Mouse (Mus musculus) kidney, embryonic 15.5 days (tissue): ENCODE results near the gene Gm49322. TPM values are rescaled to one million over a fixed set of nuclear protein-coding genes. Genes with fewer than 3 reads are reported as not detected.
A peak's percentile ranks its signal among the peaks of the same experiment; 100 is the strongest.

ENCODE experiments used
- ATAC-seq: fragments of 200-750 bp; cut with Nextera tagmentation; replicated peaks from 2 replicates; pipeline ENCODE4 v1.8.0; 2017; ENCODE audit warnings: moderate TSS enrichment; ENCODE audit not compliant: low FRiP score
- H3K27ac ChIP-seq: fragments of 300-500 bp; sonication (generic); 2 replicates; pipeline ENCODE4 v1.5.1; 2015; ENCODE audit warnings: mild to moderate bottlenecking, inconsistent platforms
- H3K27me3 ChIP-seq: fragments of 300-500 bp; sonication (generic); 2 replicates; pipeline ENCODE4 v1.6.1; 2015; ENCODE audit warnings: inconsistent platforms
- H3K36me3 ChIP-seq: fragments of 300-500 bp; sonication (generic); 2 replicates; pipeline ENCODE4 v1.6.1; 2015; ENCODE audit warnings: inconsistent platforms
- H3K4me1 ChIP-seq: fragments of 300-500 bp; sonication (generic); 2 replicates; pipeline ENCODE4 v1.6.1; 2015; ENCODE audit warnings: inconsistent platforms
- H3K4me2 ChIP-seq: fragments of 300-500 bp; sonication (generic); 2 replicates; pipeline ENCODE4 v1.6.1; 2015; ENCODE audit warnings: moderate library complexity, mild to moderate bottlenecking, inconsistent platforms
- H3K4me3 ChIP-seq: fragments of 300-500 bp; sonication (generic); replicated peaks from 2 replicates; pipeline ENCODE4 v1.5.1; 2015; ENCODE audit warnings: mild to moderate bottlenecking, inconsistent platforms
- H3K9ac ChIP-seq: fragments of 300-500 bp; sonication (generic); 2 replicates; pipeline ENCODE4 v1.6.1; 2015; ENCODE audit warnings: mild to moderate bottlenecking, inconsistent platforms
- H3K9me3 ChIP-seq: fragments of 300-500 bp; sonication (generic); replicated peaks from 2 replicates; pipeline ENCODE4 v1.6.1; 2016; ENCODE audit warnings: inconsistent platforms
- WGBS: fragments of 180-500 bp; shearing (Covaris S2); methylation state at CpG from one replicate; pipeline ENCODE4 v1.1.7; 2015; ENCODE audit warnings: mixed read lengths; 5-methylcytosine and 5-hydroxymethylcytosine counted together
- polyA plus RNA-seq: library from polyadenylated mRNA; unstranded; fragments of >200 nt; fragmentation: Nextera tagmentation; extraction: Ambion mirVana; gene quantifications from 2 replicates; pipeline ENCODE4 v1.2.1, GENCODE M21; 2015

Gm49322 gene
- polyA plus RNA-seq, 1 experiment from 2014 or later = 5.3 TPM

DNA sequence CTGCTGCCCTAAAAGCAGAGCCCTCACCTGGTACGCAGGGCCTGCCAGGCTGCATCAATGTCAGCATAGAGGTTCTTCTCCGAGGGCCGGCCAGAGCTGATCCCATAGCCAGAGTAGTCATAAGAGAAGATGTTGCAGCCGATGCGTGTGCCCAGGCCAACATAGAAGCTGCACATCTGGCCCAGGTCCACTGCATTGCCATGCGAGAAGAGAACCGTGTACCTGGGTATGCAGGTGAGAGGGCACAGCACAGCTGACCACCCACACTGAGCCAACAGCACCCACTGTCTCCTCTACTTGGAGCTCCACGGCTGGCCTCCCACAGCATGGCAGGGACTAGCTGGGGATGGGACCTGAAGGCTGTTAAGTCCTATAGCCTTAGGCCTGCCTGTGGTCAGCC, 20.2 kb upstream of the Gm49322 start:
- 0 out of 2 replicates have a peak overlapping the region, but pooled peaks have one; percentile 15 for H3K9ac ChIP-seq
- peaks cover 45% of the 10 kb centered on the region for H3K36me3 ChIP-seq
- H3K9me3 ChIP-seq = no peaks in the 10 kb centered on the region
- H3K27me3 ChIP-seq = no peaks in the 10 kb centered on the region
- peak overlapping the region; percentile 42 for H3K4me2 ChIP-seq
- H3K4me3 ChIP-seq = peak overlapping the region; percentile 17
- 90% methylated on average over 8 of the region's 8 CpGs for WGBS
- ATAC-seq = no peak
- 0 out of 2 replicates have a peak overlapping the region, but pooled peaks have one; percentile 52 for H3K27ac ChIP-seq
- peaks cover 53% of the 10 kb centered on the region for H3K4me1 ChIP-seq

DNA sequence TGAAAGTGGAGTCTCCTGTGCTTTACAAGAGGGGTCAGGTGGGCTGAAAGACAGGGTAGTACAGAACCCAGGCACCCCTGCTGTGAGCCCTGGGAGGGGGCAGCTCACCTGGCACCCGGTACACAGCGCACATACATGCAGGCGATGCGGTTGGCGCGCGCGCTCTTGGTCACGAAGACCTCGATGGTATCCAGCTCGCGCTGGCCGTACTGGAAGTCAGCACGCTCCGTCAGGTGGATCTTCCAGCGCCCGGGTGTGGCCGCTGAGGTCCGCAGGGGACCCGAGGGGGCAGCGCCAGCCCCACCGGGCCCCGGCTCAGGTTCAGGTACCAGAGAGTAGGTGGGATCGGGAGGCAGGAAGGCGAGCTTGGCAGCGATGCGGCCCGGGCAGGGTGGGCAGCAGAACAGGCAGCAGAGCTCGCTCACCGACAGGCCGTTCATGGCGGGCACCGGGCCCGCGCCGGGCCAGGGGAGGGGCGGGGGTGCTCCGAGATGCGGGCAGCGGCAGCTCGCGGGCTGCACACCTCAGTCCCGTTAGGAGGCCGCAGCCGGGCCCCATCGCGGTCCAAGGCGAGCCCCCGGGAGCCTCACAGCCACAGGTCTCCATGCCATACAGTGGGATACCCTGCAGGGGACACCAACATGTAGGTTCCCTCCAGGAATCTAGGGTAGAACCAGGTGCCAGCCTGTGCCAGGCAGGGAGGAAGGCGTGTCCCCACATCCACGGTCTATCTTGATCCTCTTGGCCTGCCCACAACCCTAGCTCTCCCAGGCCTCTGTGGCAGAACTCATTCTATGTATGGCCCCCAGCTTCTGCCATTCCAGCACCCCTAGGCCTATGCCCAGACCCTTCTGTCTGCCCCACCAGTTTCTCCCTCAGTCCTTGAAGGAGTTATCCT, 19.2 kb upstream of the Gm49322 start:
- ATAC-seq = no peak
- Histone ChIP-seq H3K27ac (peak overlapping the region; percentile 78), H3K27me3 (no peaks in the 10 kb centered on the region), H3K36me3 (peaks cover 42% of the 10 kb centered on the region), H3K4me3 (peak overlapping the region; percentile 17), H3K9me3 (no peaks in the 10 kb centered on the region), H3K4me1 (peaks cover 55% of the 10 kb centered on the region), H3K9ac (no peak overlapping the region), H3K4me2 (peak overlapping the region; percentile 42)
- 92% methylated on average over 51 of the region's 51 CpGs for WGBS

DNA sequence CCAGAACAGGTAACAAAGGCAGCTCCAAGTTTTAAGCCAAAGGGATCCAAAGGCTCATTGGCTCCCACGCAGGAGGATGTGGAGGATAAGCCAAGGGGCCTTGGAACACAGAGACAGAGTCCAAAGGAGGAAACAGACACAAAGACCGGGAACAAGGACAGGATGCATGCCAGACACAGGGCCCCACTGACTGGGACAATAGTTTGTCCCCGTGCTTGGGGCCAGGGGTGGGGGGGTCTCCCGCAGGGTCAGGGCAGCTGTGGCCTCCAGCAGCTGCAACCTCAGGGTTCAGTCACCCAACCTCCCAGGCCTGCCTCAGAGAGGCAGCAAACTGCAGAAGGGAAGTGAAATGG, 18.5 kb upstream of the Gm49322 start:
- Histone ChIP-seq H3K9me3 (no peaks in the 10 kb centered on the region), H3K27me3 (no peaks in the 10 kb centered on the region), H3K4me1 (peaks cover 55% of the 10 kb centered on the region), H3K4me3 (peak overlapping the region; percentile 17), H3K27ac (peak overlapping the region; percentile 78), H3K9ac (no peak overlapping the region), H3K36me3 (peaks cover 38% of the 10 kb centered on the region), H3K4me2 (peak overlapping the region; percentile 42)
- no peak for ATAC-seq
- 36% methylated on average over 4 of the region's 4 CpGs for WGBS

DNA sequence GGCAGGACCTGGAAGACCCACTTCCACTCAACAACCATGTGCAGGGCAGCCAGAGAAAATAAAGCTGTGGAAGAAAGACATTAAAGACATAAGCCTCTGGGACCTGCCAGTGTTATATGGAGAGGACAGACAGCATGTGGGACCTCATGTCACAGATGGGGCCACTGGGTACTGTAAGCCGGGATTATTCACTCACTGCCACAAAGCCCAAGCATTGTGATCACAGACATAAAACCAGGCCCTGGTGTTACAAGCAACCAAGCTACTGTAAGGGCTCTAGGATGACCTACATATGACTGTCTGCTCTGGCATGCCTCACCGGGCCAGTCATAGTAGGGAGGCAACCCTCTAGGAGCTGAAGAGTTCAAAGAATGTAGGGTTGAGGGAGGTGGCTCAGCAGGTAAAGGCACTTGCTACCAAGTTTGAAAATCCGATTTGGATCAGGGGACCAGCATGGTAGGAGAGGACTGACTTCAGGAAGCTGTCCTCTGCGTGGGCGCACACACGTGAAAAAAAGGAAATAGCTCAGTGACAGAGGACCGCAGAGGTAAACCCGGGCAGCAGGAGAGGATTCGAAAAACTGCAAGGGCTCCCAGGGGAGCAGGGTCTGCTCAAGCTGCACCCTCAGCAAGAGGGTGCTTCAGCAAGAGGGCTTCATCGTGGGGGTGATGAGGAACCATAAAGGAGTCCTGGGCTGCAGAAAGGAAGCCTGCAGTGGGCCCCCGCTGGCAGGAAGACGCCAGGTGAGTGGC, 16.5 kb upstream of the Gm49322 start:
- H3K9ac ChIP-seq = peak overlapping the region; percentile 94
- H3K27me3 ChIP-seq = no peaks in the 10 kb centered on the region
- WGBS = 13% methylated on average over 12 of the region's 12 CpGs
- peaks cover 49% of the 10 kb centered on the region for H3K4me1 ChIP-seq
- H3K27ac ChIP-seq = peak overlapping the region; percentile 81
- no peaks in the 10 kb centered on the region for H3K9me3 ChIP-seq
- peaks cover 22% of the 10 kb centered on the region for H3K36me3 ChIP-seq
- peak overlapping the region; percentile 97 for H3K4me3 ChIP-seq
- no peak for ATAC-seq
- H3K4me2 ChIP-seq = peak overlapping the region; percentile 90

DNA sequence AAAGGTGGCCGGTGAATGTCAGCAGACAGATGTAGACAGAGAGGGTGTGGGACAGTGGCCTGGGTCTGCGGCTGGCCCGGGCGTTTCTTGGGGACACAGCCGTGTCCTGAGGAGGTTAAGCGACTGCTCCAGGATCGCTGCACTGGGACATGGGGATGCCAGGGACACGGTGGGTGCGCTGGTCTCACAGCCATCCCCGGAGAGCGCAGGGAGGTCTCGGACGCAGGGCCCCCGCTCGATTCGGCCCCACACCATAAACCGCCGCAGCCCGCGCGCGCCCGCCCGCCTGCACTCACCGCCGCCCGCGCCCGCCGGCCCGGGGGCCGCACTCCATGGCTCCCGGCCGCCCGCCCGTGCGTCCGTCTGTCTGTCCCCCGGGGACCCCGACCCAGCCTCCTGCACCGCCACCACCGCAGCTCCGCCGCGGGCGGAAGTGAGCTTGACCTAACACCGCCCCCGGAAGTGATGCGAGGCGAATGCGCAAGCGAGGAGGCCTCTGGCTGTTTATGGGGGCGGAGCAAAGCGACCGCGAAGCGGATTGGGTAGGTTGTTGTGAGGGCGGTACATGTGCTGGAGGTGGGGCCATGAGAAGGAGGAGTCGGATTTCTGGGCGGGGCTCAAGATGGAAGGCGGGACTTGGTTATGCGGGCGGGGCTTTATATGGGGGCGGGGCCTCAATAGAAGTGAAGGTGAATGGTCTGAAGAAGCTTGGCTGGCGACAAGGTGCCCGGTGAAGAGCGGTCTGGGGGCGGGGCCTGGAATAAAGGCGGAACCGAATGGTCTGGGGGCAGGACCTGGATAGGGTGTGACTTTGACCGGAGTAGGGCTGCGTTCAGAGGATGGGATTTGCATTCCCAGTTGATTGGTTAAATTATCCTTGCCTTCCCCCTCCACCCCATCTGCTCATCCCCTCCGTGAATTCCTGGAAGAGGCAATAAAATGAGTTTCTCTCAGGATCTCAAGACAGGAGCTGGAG, 15.7 kb upstream of the Gm49322 start, which contains the start of gene Abhd17a:
Gene Abhd17a (minus strand): TSS at position 463 of the 976 bp plus-strand sequence.
- Histone ChIP-seq H3K36me3 (peaks cover 14% of the 10 kb centered on the region), H3K4me1 (peaks cover 42% of the 10 kb centered on the region), H3K4me2 (peak within 1 kb of the TSS; percentile 90), H3K4me3 (peak within 1 kb of the TSS; percentile 97), H3K9me3 (no peaks in the 10 kb centered on the region), H3K27ac (peak within 1 kb of the TSS; percentile 81), H3K27me3 (no peaks in the 10 kb centered on the region), H3K9ac (peak within 1 kb of the TSS; percentile 94)
- ATAC-seq = peak; percentile 95
- under 1% methylated on average over 71 of the region's 73 CpGs for WGBS

DNA sequence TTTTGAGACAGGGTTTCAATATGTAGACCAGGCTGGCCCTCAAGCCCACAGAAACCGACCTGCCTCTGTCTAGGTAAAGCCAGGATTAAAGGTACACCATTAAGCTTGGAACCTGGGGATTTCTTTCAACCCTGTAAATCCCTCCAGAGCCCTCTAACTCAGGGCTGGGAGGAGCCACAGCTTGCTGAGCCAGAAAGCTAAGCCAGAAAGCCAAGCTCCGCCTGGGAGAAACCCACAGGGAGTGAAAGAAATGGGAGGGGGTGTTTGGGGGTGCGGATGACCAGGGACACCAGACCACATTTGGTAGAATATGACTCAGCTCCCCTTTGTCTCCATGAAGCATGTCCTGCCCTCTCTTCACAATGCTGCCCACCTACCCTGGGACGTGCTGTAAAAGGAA, 9.5 kb upstream of the Gm49322 start:
- Histone ChIP-seq H3K9me3 (no peaks in the 10 kb centered on the region), H3K4me1 (no peaks in the 10 kb centered on the region), H3K27ac (no peak overlapping the region), H3K36me3 (no peaks in the 10 kb centered on the region), H3K4me3 (no peak overlapping the region), H3K9ac (no peak overlapping the region), H3K27me3 (peaks cover 2% of the 10 kb centered on the region; the same call in 1 of the 2 replicates), H3K4me2 (no peak overlapping the region)
- no peak for ATAC-seq
- WGBS = 39% methylated on average over 4 of the region's 4 CpGs

DNA sequence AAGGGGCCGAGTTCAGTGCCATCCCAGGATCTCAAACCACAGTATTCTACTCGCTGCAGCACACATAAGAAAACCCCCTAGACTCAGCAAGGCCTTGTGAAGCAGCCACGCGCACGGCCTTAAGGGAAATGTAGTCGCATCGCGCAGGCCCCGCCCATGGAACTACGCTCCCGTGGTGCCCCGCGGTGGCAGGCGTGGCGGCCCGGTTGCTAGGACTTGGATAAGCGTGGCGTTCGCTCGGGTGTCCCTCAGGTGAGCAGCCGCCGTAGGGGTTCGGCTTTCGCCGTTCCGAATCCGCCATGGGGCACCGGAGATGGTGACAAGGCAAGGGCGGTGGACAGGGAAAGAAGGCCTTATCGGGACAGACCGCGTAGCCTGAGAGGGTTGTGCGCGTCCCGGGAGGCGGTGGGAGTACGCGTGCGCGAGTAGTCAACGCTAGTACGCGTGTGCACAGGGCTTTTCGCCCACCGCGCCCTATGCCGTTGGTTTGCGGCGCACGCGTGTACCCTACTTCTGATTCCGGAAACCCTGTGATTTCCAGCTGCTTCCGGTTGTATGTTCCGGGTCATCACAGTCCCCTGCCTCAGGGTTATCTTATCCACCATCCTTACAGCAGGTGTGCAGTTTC, 3.0 kb upstream of the Gm49322 start, which contains the start of the genes Scamp4 and Adat3:
Gene Scamp4 (plus strand): TSS at position 175 of the 628 bp plus-strand sequence.
Gene Adat3 (plus strand): TSS at position 183 of the 628 bp plus-strand sequence.
- peak within 1 kb of the TSS; percentile 66 for H3K9ac ChIP-seq
- peaks cover 18% of the 10 kb centered on the region for H3K36me3 ChIP-seq
- under 1% methylated on average over 54 of the region's 54 CpGs for WGBS
- peak within 1 kb of the TSS; percentile 79 for H3K4me2 ChIP-seq
- ATAC-seq = peak; percentile 95
- H3K4me1 ChIP-seq = peaks cover 24% of the 10 kb centered on the region
- peak within 1 kb of the TSS; percentile 90 for H3K27ac ChIP-seq
- peaks cover 2% of the 10 kb centered on the region; the same call in 1 of the 2 replicates for H3K27me3 ChIP-seq
- peak within 1 kb of the TSS; percentile 70 for H3K4me3 ChIP-seq
- no peaks in the 10 kb centered on the region for H3K9me3 ChIP-seq

DNA sequence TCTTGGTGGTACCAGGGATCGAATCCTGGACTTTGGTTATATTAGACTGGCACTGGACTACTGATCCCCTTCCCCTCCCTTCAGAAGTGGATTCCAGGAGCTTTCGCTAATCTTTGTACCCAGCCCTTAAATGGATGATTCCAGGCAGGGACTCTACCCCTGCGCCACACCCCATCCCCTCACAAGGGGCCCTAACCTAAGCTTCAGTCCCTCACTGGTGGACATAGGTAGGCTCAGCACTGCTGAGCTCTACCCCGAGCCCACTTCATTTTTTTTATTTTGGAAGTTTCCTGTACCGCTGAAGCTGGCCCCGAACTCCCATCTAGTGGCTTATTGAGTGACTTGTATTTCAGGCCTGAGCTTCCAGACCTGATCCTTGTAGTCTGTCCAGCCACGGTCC, 2.5 kb upstream of the Gm49322 start:
- H3K9ac ChIP-seq = peak overlapping the region; percentile 66
- no peak for ATAC-seq
- 28% methylated on average over 7 of the region's 7 CpGs for WGBS

DNA sequence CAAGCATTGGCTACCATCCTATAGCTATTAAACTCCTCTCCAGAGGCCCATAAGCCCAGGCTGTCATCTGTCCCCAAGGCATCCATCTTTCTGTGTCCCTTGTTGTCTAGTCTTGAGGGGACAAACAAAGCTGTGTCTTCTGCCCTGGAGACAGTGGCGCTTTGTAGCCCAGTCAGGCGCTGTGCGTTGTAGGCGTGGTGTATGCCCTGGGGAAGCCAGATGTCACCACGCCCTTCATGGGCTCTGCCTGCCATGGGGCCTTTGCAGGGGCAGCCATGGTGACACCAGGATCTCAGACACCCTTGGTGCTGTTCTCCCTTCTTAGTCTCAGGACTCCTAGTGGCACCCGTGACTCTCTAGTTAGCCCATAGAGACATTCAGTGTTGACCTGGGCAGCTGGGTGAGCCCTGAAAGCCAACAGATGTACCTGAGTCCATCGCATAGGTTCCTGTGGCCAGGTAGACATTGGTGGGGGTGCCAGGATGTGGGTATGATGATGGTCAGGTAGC, 1.8 kb upstream of the Gm49322 start:
- peaks cover 24% of the 10 kb centered on the region for H3K4me1 ChIP-seq
- H3K27ac ChIP-seq = 0 out of 2 replicates have a peak overlapping the region, but pooled peaks have one; percentile 90
- peak overlapping the region; percentile 70 for H3K4me3 ChIP-seq
- H3K36me3 ChIP-seq = peaks cover 30% of the 10 kb centered on the region
- no peaks in the 10 kb centered on the region for H3K27me3 ChIP-seq
- ATAC-seq = no peak; the same call in 1 of the 2 replicates
- no peaks in the 10 kb centered on the region for H3K9me3 ChIP-seq
- H3K4me2 ChIP-seq = peak overlapping the region; percentile 79
- WGBS = 88% methylated on average over 7 of the region's 7 CpGs
- H3K9ac ChIP-seq = peak overlapping the region; percentile 66

More for the DNA sequence above, 2.5 kb upstream of the Gm49322 start:
- H3K4me1 ChIP-seq = peaks cover 24% of the 10 kb centered on the region
- H3K4me2 ChIP-seq = peak overlapping the region; percentile 79
- peak overlapping the region; percentile 90 for H3K27ac ChIP-seq
- peaks cover 24% of the 10 kb centered on the region for H3K36me3 ChIP-seq
- H3K27me3 ChIP-seq = peaks cover 2% of the 10 kb centered on the region; the same call in 1 of the 2 replicates
- H3K4me3 ChIP-seq = peak overlapping the region; percentile 70
- H3K9me3 ChIP-seq = no peaks in the 10 kb centered on the region

DNA sequence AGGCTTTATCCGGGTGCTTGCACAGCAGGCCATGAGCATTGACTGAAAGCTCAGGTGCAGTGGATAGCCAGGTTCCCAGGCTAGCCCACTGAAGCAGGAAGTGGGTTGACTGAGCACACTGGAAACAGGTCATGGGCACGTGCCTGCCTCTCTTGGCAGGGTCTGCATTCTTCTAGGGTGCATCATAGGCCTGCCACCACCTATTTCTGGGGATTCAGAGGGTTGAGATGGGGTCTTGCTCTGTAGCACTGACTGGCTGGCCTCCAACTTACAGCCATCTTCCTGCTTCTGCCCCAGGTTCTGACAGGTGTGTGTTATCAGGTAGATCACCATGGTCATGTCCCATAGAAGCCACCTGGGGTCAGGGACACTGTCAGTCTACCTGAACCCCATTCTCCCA, 833 bp upstream of the Gm49322 start:
- WGBS = 91% methylated on average over 2 of the region's 2 CpGs

More for the DNA sequence above, 833 bp upstream of the Gm49322 start:
- Histone ChIP-seq H3K4me1 (peaks cover 24% of the 10 kb centered on the region), H3K9me3 (no peaks in the 10 kb centered on the region), H3K27ac (no peak overlapping the region), H3K4me2 (no peak overlapping the region), H3K4me3 (no peak overlapping the region), H3K36me3 (peaks cover 39% of the 10 kb centered on the region), H3K27me3 (no peaks in the 10 kb centered on the region), H3K9ac (no peak overlapping the region)
- no peak for ATAC-seq
